Comparison of ENCODE assay signal across 5 mouse cellular contexts in genomic region chrX:159584738-159585137, GRCm38 (mm10). TPM values are rescaled to one million over a fixed set of nuclear protein-coding genes. Genes with fewer than 3 reads are reported as not detected.
DNase-seq lines count a peak whose midpoint lies in the region; ATAC-seq and TF ChIP-seq lines count a peak whose summit lies in the region.
"Not testable (repeated sequence)": the region's sequence is repeated elsewhere in the genome, so short reads cannot be mapped to it uniquely, and the experiment has no call there.

No protein-coding gene starts in this region.

- not testable (repeated sequence) for H3K4me3 ChIP-seq in hindbrain, postnatal 0 days (ENCODE audit: low read length); midbrain, embryonic 11.5 days (ENCODE audit: low read depth, low read length); midbrain, embryonic 12.5 days; midbrain, embryonic 13.5 days (replicated peaks)

- not testable (repeated sequence) for H3K27ac ChIP-seq in hindbrain, postnatal 0 days; midbrain, embryonic 11.5 days (ENCODE audit: low read depth, low read length); midbrain, embryonic 12.5 days (replicated peaks); midbrain, embryonic 13.5 days

- H3K4me2 ChIP-seq in hindbrain, postnatal 0 days (ENCODE audit: low read depth, low read length); midbrain, embryonic 11.5 days; midbrain, embryonic 12.5 days (replicated peaks); midbrain, embryonic 13.5 days (replicated peaks): not testable (repeated sequence)

- H3K9me3 ChIP-seq in hindbrain, postnatal 0 days (ENCODE audit: low read length); midbrain, embryonic 11.5 days (ENCODE audit: control insufficient read depth, low read length); midbrain, embryonic 12.5 days; midbrain, embryonic 13.5 days: not testable (repeated sequence)

- not testable (repeated sequence) for H3K9ac ChIP-seq in hindbrain, postnatal 0 days (replicated peaks; ENCODE audit: low read length); midbrain, embryonic 11.5 days (ENCODE audit: low read length); midbrain, embryonic 12.5 days (replicated peaks); midbrain, embryonic 13.5 days (replicated peaks)

- peak; percentile 4 for DNase-seq in embryo, embryonic 10 days (ENCODE audit: low spot score)
- DNase-seq in hindbrain, postnatal 0 days (ENCODE audit: low spot score); midbrain, embryonic 11.5 days (ENCODE audit: low spot score, missing footprints): not testable (repeated sequence)

- ATAC-seq in hindbrain, postnatal 0 days = 0 out of 2 replicates have a peak, but pooled peaks have one; percentile 35
- ATAC-seq in midbrain, embryonic 11.5 days (ENCODE audit: low FRiP score) = peak; percentile 82
- peak; percentile 71; the same call in 1 of the 2 replicates for ATAC-seq in midbrain, embryonic 12.5 days (ENCODE audit: low FRiP score, low read depth)
- ATAC-seq in midbrain, embryonic 13.5 days = peak; percentile 45

- H3K36me3 ChIP-seq in hindbrain, postnatal 0 days (ENCODE audit: insufficient read depth, low read length); midbrain, embryonic 11.5 days (ENCODE audit: control insufficient read depth, insufficient read depth, low read length); midbrain, embryonic 12.5 days; midbrain, embryonic 13.5 days: not testable (repeated sequence)

- H3K27me3 ChIP-seq in hindbrain, postnatal 0 days (ENCODE audit: insufficient read depth, low read length); midbrain, embryonic 11.5 days (ENCODE audit: control insufficient read depth, insufficient read depth, low read length); midbrain, embryonic 12.5 days; midbrain, embryonic 13.5 days: not testable (repeated sequence)

- not testable (repeated sequence) for H3K4me1 ChIP-seq in hindbrain, postnatal 0 days (ENCODE audit: insufficient read depth, low read length); midbrain, embryonic 11.5 days (ENCODE audit: control insufficient read depth, insufficient read depth, low read length); midbrain, embryonic 12.5 days; midbrain, embryonic 13.5 days (replicated peaks)

- 52% methylated on average over 7 of the region's 7 CpGs for WGBS in hindbrain, postnatal 0 days
- 58% methylated on average over 7 of the region's 7 CpGs for WGBS in midbrain, embryonic 11.5 days
- WGBS in midbrain, embryonic 12.5 days = 57% methylated on average over 7 of the region's 7 CpGs
- 56% methylated on average over 7 of the region's 7 CpGs for WGBS in midbrain, embryonic 13.5 days

- not testable (repeated sequence) for TF ChIP-seq CTCF in hindbrain, postnatal 0 days (IDR thresholded peaks at IDR 0.05; ENCODE audit: low read depth)

RNA-seq across cellular contexts. Expression of gene Sh3kbp1, which starts 42.3 kb away (rescaled TPM):
- 42.0 and 45.5 TPM in 2 replicates for total RNA-seq in hindbrain, postnatal 0 days (2014; rRNA removed)
- polyA plus RNA-seq in hindbrain, postnatal 0 days (2015; fragmentation: Nextera tagmentation; extraction: Ambion mirVana) = 41.1 and 43.4 TPM in 2 replicates
- polyA plus RNA-seq in midbrain, embryonic 11.5 days (2014; fragmentation: Nextera tagmentation; extraction: Ambion mirVana) = 35.4 and 39.6 TPM in 2 replicates
- 36.1 and 41.0 TPM in 2 replicates for polyA plus RNA-seq in midbrain, embryonic 12.5 days (2016; fragmentation: Nextera tagmentation; extraction: Ambion mirVana)
- polyA plus RNA-seq in midbrain, embryonic 13.5 days (2015; fragmentation: Nextera tagmentation; extraction: Ambion mirVana) = 37.6 and 39.3 TPM in 2 replicates

RNA-seq across cellular contexts. Expression of gene Bclaf3, which starts 58.2 kb away (rescaled TPM):
- total RNA-seq in hindbrain, postnatal 0 days (2014; rRNA removed) = 4.8 and 6.9 TPM in 2 replicates
- polyA plus RNA-seq in hindbrain, postnatal 0 days (2015; fragmentation: Nextera tagmentation; extraction: Ambion mirVana) = 18.3 and 18.5 TPM in 2 replicates
- polyA plus RNA-seq in midbrain, embryonic 11.5 days (2014; fragmentation: Nextera tagmentation; extraction: Ambion mirVana) = 29.5 and 32.0 TPM in 2 replicates
- 33.5 and 35.0 TPM in 2 replicates for polyA plus RNA-seq in midbrain, embryonic 12.5 days (2016; fragmentation: Nextera tagmentation; extraction: Ambion mirVana)
- polyA plus RNA-seq in midbrain, embryonic 13.5 days (2015; fragmentation: Nextera tagmentation; extraction: Ambion mirVana) = 31.0 and 32.3 TPM in 2 replicates
